Mouse (Mus musculus) E14TG2a.4 (cell line): ENCODE measurements around the gene Zmym1.

ENCODE experiments used
- CTCF ChIP-seq: conservative IDR thresholded peaks from 2 replicates; pipeline ENCODE4 v1.5.1; 2014; ENCODE audit warnings: low read length
- POU5F1 ChIP-seq: IDR thresholded peaks from 2 replicates; pipeline ENCODE4 v1.6.1; 2014; ENCODE audit warnings: low read length, borderline replicate concordance

GRCm38 (mm10) chr4:127038828-127039349 lies 22.1 kb downstream of the Zmym1 start:
- TF ChIP-seq CTCF (no peak), POU5F1 (no peak)
